Mouse (Mus musculus) heart, embryonic 13.5 days (tissue): Measurements from ENCODE around the gene Cdca4. TPM values are rescaled to one million over a fixed set of nuclear protein-coding genes. Genes with fewer than 3 reads are reported as not detected.
A peak's percentile ranks its signal among the peaks of the same experiment; 100 is the strongest.

ENCODE experiments used
- ATAC-seq: fragments of 200-750 bp; cut with Nextera tagmentation; 2 replicates; pipeline ENCODE4 v1.8.0; 2017; ENCODE audit warnings: moderate TSS enrichment; ENCODE audit not compliant: insufficient number of reproducible peaks, low FRiP score, low TSS enrichment; ENCODE audit errors: extremely low read depth
- H3K27ac ChIP-seq: fragments of 300-500 bp; sonication (generic); replicated peaks from 2 replicates; pipeline ENCODE4 v1.5.1; 2015; ENCODE audit warnings: moderate library complexity, mild to moderate bottlenecking, inconsistent platforms
- H3K27me3 ChIP-seq: fragments of 300-500 bp; sonication (generic); replicated peaks from 2 replicates; pipeline ENCODE4 v1.6.1; 2015; ENCODE audit warnings: mild to moderate bottlenecking, inconsistent platforms
- H3K36me3 ChIP-seq: fragments of 300-500 bp; sonication (generic); 2 replicates; pipeline ENCODE4 v1.6.1; 2015; ENCODE audit warnings: mild to moderate bottlenecking, inconsistent platforms
- H3K4me1 ChIP-seq: fragments of 300-500 bp; sonication (generic); 2 replicates; pipeline ENCODE4 v1.6.1; 2015; ENCODE audit warnings: inconsistent platforms
- H3K4me2 ChIP-seq: fragments of 300-500 bp; sonication (generic); 2 replicates; pipeline ENCODE4 v1.6.1; 2015; ENCODE audit warnings: inconsistent platforms, mild to moderate bottlenecking, moderate library complexity
- H3K4me3 ChIP-seq: fragments of 300-500 bp; sonication (generic); 2 replicates; pipeline ENCODE4 v1.5.1; 2015; ENCODE audit warnings: moderate library complexity, mild to moderate bottlenecking, inconsistent platforms
- H3K9ac ChIP-seq: fragments of 300-500 bp; sonication (generic); 2 replicates; pipeline ENCODE4 v1.6.1; 2015; ENCODE audit warnings: inconsistent platforms, mild to moderate bottlenecking, moderate library complexity
- H3K9me3 ChIP-seq: fragments of 300-500 bp; sonication (generic); 2 replicates; pipeline ENCODE4 v1.6.1; 2016; ENCODE audit warnings: inconsistent platforms
- WGBS: fragments of 180-500 bp; shearing (Covaris S2); methylation state at CpG from one replicate; pipeline ENCODE4 v1.1.7; 2015; ENCODE audit warnings: mixed read lengths; 5-methylcytosine and 5-hydroxymethylcytosine counted together
- polyA plus RNA-seq: library from polyadenylated mRNA; unstranded; fragments of >200 nt; fragmentation: Nextera tagmentation; extraction: Ambion mirVana; gene quantifications from 2 replicates; pipeline ENCODE4 v1.2.1, GENCODE M21; 2015

Gene Cdca4
- polyA plus RNA-seq, result 49.1 and 49.3 TPM in 2 replicates

- WGBS, result under 1% methylated on average over 69 of the region's 72 CpGs
- peak; percentile 95 for ATAC-seq
- H3K36me3 ChIP-seq, result peaks cover 51% of the 10 kb centered on the region
Measured at GRCm38 (mm10) chr12:112829244-112829864, at the start of gene Cdca4. Gene Cdca4, minus strand, starts transcription at chr12:112829423.

DNA sequence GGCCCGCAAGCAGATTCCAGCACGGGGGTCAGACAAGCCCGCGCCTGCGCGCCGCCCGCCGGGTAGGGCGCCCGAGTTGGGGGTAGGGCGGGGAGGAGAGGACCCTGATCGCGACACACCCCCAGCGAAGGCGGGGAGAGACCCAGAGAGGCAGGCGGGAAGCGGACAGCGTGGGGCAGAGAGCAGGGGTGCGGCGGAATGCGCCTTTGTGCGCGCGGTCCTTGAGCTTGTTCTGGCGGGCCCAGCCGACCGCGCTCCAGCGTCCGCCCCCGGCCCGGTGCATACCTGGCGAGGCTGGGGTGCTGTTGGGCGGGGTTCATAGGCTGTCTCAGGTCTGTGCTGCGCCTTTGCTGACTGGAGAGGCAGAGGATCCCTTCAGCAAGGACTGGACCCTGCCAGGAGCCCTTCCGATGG is 48.4 kb upstream of the Cdca4 start:
- ATAC-seq, result no peak
- peak overlapping the region; percentile 73 for H3K9ac ChIP-seq
- WGBS, result under 1% methylated on average over 32 of the region's 37 CpGs
- H3K36me3 ChIP-seq, result no peaks in the 10 kb centered on the region
- peaks cover 36% of the 10 kb centered on the region for H3K4me1 ChIP-seq
- peak overlapping the region; percentile 52 for H3K4me3 ChIP-seq
- H3K27me3 ChIP-seq, result peaks cover 87% of the 10 kb centered on the region
- no peaks in the 10 kb centered on the region for H3K9me3 ChIP-seq
- peak overlapping the region; percentile 82 for H3K4me2 ChIP-seq
- H3K27ac ChIP-seq, result no peak overlapping the region

More at GRCm38 (mm10) chr12:112829244-112829864, at the start of gene Cdca4:
- Histone ChIP-seq H3K27ac (peak within 1 kb of the TSS; percentile 94), H3K9ac (peak within 1 kb of the TSS; percentile 99), H3K4me2 (peak within 1 kb of the TSS; percentile 87), H3K4me3 (peak within 1 kb of the TSS; percentile 99), H3K4me1 (peaks cover 49% of the 10 kb centered on the region), H3K27me3 (no peaks in the 10 kb centered on the region), H3K9me3 (no peaks in the 10 kb centered on the region)

GRCm38 (mm10) chr12:112877073-112877576 is 47.9 kb upstream of the Cdca4 start:
- Histone ChIP-seq H3K36me3 (no peaks in the 10 kb centered on the region), H3K9ac (peak overlapping the region; percentile 73), H3K27ac (no peak overlapping the region), H3K27me3 (peaks cover 92% of the 10 kb centered on the region), H3K9me3 (no peaks in the 10 kb centered on the region), H3K4me1 (peaks cover 36% of the 10 kb centered on the region), H3K4me3 (peak overlapping the region; percentile 52), H3K4me2 (peak overlapping the region; percentile 82)
- 3% methylated on average over 17 of the region's 17 CpGs for WGBS
- no peak for ATAC-seq

- H3K4me1 ChIP-seq, result peaks cover 36% of the 10 kb centered on the region
- WGBS, result 6% methylated on average over 28 of the region's 28 CpGs
- H3K4me3 ChIP-seq, result peak overlapping the region; percentile 52
- no peaks in the 10 kb centered on the region for H3K9me3 ChIP-seq
- no peak overlapping the region for H3K9ac ChIP-seq
- peaks cover 98% of the 10 kb centered on the region for H3K27me3 ChIP-seq
- H3K4me2 ChIP-seq, result peak overlapping the region; percentile 82
- no peak for ATAC-seq
- no peak overlapping the region for H3K27ac ChIP-seq
- H3K36me3 ChIP-seq, result no peaks in the 10 kb centered on the region
Measured at GRCm38 (mm10) chr12:112876332-112877072, 47.3 kb upstream of the Cdca4 start.

GRCm38 (mm10) chr12:112875225-112876013 is 46.2 kb upstream of the Cdca4 start:
- Histone ChIP-seq H3K36me3 (no peaks in the 10 kb centered on the region), H3K4me2 (no peak overlapping the region), H3K4me1 (peaks cover 39% of the 10 kb centered on the region), H3K4me3 (no peak overlapping the region), H3K27ac (no peak overlapping the region), H3K27me3 (peaks cover 99% of the 10 kb centered on the region), H3K9ac (no peak overlapping the region), H3K9me3 (no peaks in the 10 kb centered on the region)
- WGBS, result 18% methylated on average over 16 of the region's 16 CpGs
- no peak for ATAC-seq

DNA sequence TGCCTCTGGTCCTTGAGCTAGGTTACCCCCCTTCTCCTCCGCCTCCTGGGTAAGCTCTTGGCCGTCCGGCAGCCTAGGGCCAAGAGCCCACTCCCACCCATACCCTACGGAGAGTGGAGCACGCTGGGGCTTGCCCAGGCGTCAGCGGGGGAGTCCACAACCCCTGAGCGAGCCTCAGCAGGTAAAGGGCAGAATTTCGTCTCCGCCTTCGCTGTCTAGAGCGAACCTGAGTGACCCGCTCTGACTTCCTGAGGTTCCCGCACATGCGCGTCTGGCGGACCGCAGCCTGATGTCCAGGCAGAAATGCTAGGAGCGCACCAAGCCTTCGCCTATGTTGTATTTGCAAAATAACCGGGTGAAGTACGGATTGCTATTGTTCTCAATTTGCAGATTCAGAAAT is 45.0 kb upstream of the Cdca4 start:
- Histone ChIP-seq H3K9me3 (no peaks in the 10 kb centered on the region), H3K27ac (no peak overlapping the region), H3K4me3 (peak overlapping the region; percentile 36), H3K4me2 (peak overlapping the region; percentile 63), H3K4me1 (peaks cover 47% of the 10 kb centered on the region), H3K36me3 (no peaks in the 10 kb centered on the region), H3K9ac (peak overlapping the region; percentile 68), H3K27me3 (peaks cover 93% of the 10 kb centered on the region)
- no peak for ATAC-seq
- 12% methylated on average over 22 of the region's 22 CpGs for WGBS

GRCm38 (mm10) chr12:112873452-112874190 is 44.4 kb upstream of the Cdca4 start:
- no peak for ATAC-seq
- Histone ChIP-seq H3K4me1 (peaks cover 47% of the 10 kb centered on the region), H3K36me3 (no peaks in the 10 kb centered on the region), H3K9ac (peak overlapping the region; percentile 68), H3K27me3 (peaks cover 93% of the 10 kb centered on the region), H3K4me2 (peak overlapping the region; percentile 63), H3K4me3 (peak overlapping the region; percentile 36), H3K27ac (no peak overlapping the region), H3K9me3 (no peaks in the 10 kb centered on the region)
- 19% methylated on average over 18 of the region's 18 CpGs for WGBS

- Histone ChIP-seq H3K9ac (no peak overlapping the region), H3K4me3 (no peak overlapping the region), H3K4me1 (peaks cover 45% of the 10 kb centered on the region), H3K9me3 (no peaks in the 10 kb centered on the region), H3K4me2 (no peak overlapping the region), H3K27me3 (peaks cover 93% of the 10 kb centered on the region), H3K36me3 (no peaks in the 10 kb centered on the region), H3K27ac (no peak overlapping the region)
- no peak for ATAC-seq
- 81% methylated on average over 10 of the region's 10 CpGs for WGBS
Measured at GRCm38 (mm10) chr12:112872991-112873390, 43.8 kb upstream of the Cdca4 start.

DNA sequence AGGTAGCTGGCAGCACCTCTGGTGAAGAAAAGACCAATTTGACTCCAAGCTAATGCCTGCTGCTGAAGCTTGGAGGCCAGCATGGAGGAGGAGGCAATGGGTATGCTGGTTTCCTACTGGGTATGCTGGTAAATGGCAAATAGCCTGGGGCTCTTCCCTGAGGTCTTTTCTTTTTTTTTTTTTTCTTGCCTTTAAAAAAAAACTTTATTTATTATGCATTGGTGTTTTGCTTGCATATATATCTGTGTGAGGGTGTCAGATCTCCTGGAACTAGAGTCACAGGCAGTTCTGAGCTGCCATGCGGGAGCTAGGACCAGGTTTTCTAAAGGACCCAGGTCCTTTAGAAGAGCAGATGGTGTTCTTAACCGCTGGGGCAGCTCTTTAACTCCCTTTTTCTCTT is 42.0 kb upstream of the Cdca4 start:
- no peak for ATAC-seq
- Histone ChIP-seq H3K9me3 (no peaks in the 10 kb centered on the region), H3K27ac (no peak overlapping the region), H3K36me3 (no peaks in the 10 kb centered on the region), H3K4me1 (peaks cover 35% of the 10 kb centered on the region), H3K27me3 (peaks cover 78% of the 10 kb centered on the region), H3K4me3 (no peak overlapping the region), H3K9ac (no peak overlapping the region), H3K4me2 (no peak overlapping the region)
- 84% methylated on average over 2 of the region's 2 CpGs for WGBS

GRCm38 (mm10) chr12:112870775-112871174 is 41.6 kb upstream of the Cdca4 start:
- H3K9me3 ChIP-seq, result no peaks in the 10 kb centered on the region
- no peak overlapping the region for H3K27ac ChIP-seq
- H3K27me3 ChIP-seq, result peaks cover 78% of the 10 kb centered on the region
- no peaks in the 10 kb centered on the region for H3K36me3 ChIP-seq
- WGBS, result 44% methylated on average over 13 of the region's 13 CpGs
- peaks cover 31% of the 10 kb centered on the region for H3K4me1 ChIP-seq
- H3K4me2 ChIP-seq, result no peak overlapping the region
- H3K9ac ChIP-seq, result no peak overlapping the region
- no peak for ATAC-seq
- no peak overlapping the region for H3K4me3 ChIP-seq
